Mouse (Mus musculus): ENCODE measurements around the gene Lama4.

The Lama4 gene

DNA sequence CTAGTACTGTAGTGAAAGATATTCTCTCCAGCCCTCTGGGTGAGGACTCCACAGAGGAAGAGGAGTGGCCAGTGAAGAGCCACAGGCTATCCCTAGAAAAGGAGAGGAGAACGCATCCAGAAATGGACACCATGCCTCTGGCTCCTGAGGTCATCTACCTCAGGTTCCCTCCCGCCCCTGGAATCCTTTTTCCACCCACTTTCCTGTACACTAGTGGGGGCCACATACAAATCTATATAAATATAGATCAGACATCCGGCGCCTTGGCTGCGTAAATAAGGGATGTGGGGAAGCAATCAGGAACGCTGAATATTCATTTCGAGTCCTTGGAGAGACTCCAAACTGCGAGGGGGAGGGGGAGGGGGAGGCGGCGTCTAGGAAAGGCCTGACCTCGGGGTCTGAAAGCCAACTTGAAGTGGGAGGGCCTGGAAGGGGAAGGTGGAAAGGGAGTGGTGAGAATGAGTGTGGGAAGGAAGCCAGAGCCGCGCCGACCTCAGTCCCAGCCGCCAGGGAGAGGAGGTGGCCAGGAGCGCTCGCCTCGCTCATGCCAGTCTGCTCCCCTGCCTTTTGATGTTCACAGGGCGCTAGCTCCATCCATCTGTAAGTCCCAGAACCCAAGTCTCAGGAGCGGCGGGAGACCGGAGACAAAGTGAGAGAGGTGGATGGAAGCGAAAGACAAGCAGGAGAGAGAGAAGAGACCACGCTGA is at the start of gene Lama4:
Lama4 (plus strand) TSS at position 441 of the 707 bp plus-strand sequence.
- in situ Hi-C loops (cut with MboI), result no loop called here

GRCm38 (mm10) chr10:38916027-38916617 is 49.2 kb upstream of the Lama4 start:
- in situ Hi-C loops (cut with MboI), result no loop called here

GRCm38 (mm10) chr10:38928940-38929697 is 36.2 kb upstream of the Lama4 start:
- in situ Hi-C loops (cut with MboI), result no loop called here

- in situ Hi-C loops (cut with MboI), result no loop called here
Measured at GRCm38 (mm10) chr10:38944701-38945100, 20.6 kb upstream of the Lama4 start.

- in situ Hi-C loops (cut with MboI), result no loop called here
Measured at GRCm38 (mm10) chr10:38961920-38962319, 3.4 kb upstream of the Lama4 start.

DNA sequence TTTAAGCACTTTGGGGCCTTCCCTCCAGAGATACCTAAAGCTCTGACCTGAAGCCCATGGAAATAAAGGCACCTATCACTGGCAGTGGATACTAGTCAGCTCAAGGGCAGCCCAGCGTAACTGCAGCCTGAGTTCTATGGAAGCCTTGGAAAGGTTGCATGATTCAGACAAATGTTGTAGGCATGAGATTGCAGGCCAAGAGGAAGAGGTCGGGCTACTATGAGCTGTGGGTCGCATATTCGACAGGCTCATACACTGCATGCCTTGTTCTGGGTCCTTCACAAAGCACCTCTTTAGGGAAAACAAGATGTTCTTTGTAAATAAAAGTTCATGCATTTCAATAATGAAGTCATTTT is 618 bp upstream of the Lama4 start:
- in situ Hi-C loops (cut with MboI), result no loop called here

DNA sequence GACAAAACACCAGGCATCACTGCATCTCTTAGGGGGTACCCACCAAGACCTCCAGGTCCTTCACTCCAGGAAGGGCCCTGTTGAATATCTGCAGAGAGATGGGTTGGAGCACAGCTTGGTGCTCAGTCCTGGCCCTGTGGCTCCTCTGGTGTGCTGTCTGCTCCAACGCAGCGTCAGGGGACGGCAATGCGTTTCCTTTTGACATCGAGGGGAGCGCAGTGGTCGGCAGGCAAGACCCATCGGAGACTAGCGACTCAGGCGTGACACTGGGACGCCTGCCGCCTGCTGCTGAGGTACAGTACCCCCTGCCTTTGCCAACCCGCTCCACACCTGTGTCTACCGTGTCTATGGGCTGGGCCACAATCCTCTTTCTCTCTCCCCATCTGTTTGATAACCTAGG is 542 bp downstream of the Lama4 start:
- in situ Hi-C loops (cut with MboI), result no loop called here

DNA sequence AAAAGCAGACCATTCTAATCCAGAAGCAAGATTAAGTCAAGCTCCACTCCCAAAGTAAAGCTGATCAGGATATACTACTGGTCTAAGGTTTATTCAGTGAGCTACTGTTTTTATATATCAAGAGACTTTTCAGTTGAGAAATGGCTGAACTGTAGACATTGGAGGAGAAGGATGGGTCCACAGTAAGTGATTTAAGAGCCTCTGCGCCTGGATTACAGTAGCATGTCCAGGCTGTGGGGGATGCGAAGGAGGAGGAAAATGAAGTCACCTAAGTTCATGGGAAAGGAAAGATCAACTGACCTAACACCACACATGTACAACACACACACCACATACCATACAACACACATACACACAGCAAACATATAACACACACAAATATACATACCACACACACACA is 1.3 kb downstream of the Lama4 start:
- in situ Hi-C loops (cut with MboI), result no loop called here

DNA sequence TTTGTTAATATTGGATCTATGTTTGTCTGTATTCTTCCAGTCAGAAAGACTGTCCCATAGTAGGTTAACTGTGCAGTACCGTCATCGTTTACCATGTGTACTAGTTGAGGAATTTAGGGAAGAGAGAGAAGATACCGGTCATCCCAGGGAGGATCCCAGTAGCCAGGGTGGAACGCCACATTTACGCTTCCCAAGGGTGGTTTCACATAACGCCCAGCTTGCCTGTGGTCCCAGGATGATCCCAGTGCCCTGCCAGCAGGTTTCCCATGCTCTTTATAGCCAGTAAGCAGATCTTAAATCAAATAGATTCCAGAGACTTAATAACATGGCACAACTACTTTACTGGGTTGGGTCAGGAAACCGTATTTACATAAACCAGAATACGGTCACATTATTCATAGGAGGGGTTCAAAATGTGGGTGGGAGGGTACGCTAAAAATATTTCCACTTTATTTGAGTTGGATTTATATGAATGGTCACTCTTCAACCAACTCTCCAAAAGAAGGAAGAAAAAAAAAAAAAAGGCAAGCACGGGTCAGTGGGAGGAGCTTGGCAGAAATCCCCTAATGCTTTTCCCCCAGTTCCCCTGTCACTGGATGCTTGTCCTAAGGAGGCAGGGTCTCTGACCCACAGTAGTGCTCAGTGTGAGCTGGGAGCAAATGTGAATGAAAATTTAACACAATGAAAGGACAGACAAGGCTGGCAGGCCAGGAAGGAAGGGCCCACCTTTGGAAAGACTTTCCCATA is 3.2 kb downstream of the Lama4 start:
- in situ Hi-C loops (cut with MboI), result no loop called here

- in situ Hi-C loops (cut with MboI), result no loop called here
Measured at GRCm38 (mm10) chr10:38969543-38969942, 4.2 kb downstream of the Lama4 start.

DNA sequence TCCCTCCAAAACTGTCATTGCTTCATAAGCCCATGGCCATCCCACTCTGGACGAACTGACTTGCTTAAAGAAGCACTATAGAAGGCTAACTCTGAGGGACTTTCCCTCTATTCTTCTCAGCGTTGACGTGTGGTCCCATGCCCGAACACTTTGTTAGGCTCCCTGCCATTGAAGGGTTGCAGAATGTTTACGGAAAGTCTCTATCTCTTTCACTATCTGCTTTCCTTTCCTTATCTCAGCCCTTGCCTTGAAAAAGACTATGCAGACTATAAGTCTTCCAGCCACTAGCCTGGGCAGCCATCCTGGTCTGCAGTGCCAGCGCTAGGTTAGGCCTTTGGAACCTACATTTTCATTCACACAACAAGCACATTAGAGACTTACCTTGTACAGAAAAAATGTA is 4.7 kb downstream of the Lama4 start:
- in situ Hi-C loops (cut with MboI), result no loop called here

- in situ Hi-C loops (cut with MboI), result no loop called here
Measured at GRCm38 (mm10) chr10:38972221-38972946, 7.1 kb downstream of the Lama4 start.

DNA sequence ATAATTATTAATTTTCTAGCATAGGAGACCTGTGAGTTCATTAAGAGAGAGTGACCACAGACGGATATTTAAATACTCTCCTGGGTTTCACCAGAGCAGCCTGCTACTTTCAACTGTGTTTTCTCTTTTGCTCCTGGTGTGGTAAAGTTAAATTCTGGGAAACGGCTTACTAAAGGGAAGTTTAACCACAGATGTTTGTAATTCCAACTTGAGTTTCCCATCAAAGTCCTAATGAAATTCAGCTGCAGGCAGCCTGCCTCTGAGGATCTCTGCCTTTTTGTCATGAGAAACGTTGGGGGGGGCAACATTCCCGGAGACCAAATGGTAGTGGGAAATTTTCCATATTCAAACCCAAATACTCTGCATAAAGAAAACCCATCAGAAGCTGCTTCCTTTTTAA is 7.7 kb downstream of the Lama4 start:
- in situ Hi-C loops (cut with MboI), result no loop called here

DNA sequence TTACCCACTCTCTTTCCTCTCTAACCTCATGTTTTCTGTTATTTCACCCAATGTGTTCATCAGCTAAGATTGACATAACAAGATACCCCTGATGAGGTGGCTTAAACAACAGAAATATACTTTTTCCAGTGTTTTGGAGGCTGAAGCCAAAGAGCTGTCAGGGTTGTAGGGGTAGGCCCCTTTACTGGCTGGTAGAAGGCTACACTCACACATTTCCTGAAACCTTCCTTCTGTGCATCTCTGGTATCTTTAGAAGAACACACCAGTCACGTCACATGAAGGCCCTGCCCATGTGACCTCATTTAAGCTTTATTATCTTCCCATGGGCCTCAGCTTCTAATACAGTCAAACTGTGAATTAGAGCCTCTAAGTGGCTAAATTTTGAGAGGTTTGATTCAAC is 12.9 kb downstream of the Lama4 start:
- in situ Hi-C loops (cut with MboI), result no loop called here

GRCm38 (mm10) chr10:38979699-38980098 is 14.4 kb downstream of the Lama4 start:
- in situ Hi-C loops (cut with MboI), result no loop called here

GRCm38 (mm10) chr10:38980980-38981379 is 15.7 kb downstream of the Lama4 start:
- in situ Hi-C loops (cut with MboI), result no loop called here

GRCm38 (mm10) chr10:38984358-38985075 is 19.2 kb downstream of the Lama4 start:
- in situ Hi-C loops (cut with MboI), result no loop called here

DNA sequence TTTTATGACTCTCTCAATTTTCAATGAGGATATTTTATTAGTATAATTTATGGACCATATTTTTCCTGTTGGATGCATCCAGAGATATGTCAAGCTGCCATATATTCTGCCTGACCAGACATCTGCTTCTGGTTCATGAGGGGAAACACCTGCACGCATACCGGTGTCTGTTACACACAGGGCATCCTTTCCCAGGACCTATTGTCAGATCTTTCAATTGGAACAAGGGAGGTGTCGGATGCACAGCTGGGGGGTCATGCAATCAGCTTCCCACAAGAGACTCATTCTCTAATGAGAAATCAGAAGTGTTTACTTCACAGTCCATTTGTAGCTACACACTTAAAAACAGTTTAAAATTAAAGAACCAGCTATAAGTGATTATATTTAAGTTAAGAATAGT is 20.7 kb downstream of the Lama4 start:
- in situ Hi-C loops (cut with MboI), result no loop called here

- in situ Hi-C loops (cut with MboI), result no loop called here
Measured at GRCm38 (mm10) chr10:38992827-38993226, 27.5 kb downstream of the Lama4 start.

GRCm38 (mm10) chr10:38993632-38994424 is 28.5 kb downstream of the Lama4 start:
- in situ Hi-C loops (cut with MboI), result no loop called here

Measured in mature B cell (primary cell).